Mouse (Mus musculus) cerebellum, adult 18-20 months (tissue): Measurements from ENCODE around the gene Fntb.

Source experiments
- DNase-seq, 2 experiments: peaks; one replicate each; pipeline ENCODE4 v3.0.0; 2021

Gene Fntb

DNA sequence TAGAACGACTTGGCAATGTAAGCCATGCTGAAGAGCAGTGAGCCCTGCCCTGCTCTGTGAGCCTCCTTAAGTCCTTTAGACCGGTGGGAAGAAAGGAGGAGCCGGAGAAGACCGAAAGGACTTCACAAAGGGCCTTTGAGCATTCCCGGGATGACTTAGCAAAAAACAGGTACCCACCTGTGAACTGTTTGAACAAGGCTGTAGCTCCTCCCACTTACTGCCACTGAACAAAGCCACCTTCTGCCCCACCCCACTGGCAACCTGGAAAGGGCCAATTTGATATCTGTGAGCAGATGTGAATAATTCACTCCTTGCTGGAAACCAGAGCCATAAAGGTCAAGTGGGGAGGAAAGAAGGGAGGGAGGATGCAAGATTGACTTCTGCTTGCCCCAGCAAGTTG lies 30.0 kb downstream of the Fntb start, which contains the start of gene Gpx2:
Gpx2 (minus strand) TSS at position 205 of the 400 bp plus-strand sequence.
- DNase-seq = no peak

DNA sequence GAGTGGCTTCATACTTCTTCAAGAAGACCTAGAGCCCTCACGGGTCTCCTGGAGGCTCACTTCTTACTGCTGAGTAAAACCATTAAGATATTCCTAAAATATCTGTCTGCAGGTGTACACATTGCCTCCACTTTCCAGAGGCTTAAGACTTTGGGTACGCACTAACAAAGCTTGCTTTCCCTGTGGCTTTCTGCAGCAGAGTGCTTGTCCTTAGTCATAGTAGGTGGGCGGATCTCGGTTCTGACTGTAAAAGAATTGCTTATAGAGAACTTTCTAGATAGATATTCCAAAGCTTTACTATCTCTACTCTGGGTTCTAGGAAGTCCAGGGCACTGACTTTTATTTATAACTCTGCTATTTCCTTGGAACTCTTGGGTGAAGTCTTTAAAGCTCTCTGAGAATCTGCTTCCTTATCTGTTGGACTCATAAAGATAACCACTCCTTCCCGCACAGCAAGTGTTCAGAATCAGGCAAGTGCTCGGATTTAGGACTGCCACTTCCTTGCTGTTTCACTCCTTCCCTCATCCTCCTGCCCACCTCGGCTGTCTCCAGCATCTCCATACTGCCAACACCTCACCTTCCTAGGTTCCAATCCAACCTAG lies 31.6 kb downstream of the Fntb start:
- DNase-seq = no peak

DNA sequence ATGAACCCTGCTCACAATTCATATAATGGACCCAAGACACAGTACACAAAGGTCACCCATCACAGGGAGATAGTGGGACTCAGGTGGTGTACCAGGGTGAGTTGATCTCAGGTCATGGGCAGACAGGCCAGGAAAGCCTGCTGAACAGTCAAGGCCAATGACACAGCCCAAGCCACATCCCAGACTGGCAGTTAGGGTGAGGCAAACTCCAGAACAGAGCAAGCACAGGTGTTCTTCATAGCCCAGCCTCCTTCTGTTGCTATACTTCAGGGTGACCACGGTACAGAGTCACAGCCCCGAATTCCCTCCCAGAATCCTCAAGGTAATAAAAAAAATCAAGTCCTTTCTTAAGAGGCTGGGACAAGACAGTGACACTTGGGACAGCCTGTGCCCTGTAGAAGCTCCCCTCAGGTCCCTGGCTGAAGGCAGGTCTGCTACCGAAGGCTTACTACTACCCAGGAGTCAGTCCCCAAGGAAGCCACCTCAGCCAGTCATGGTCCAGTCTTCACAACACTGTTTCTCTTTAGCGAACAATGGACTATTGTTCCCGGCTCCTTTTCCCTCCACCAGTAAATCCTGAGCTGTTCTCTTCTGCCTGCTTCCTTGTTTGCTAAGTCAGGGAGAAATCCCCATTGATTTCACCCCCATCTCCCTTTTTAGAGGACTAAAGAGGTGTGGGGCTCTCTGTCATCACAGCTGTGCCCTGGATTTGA lies 32.8 kb downstream of the Fntb start:
- DNase-seq = no peak

DNA sequence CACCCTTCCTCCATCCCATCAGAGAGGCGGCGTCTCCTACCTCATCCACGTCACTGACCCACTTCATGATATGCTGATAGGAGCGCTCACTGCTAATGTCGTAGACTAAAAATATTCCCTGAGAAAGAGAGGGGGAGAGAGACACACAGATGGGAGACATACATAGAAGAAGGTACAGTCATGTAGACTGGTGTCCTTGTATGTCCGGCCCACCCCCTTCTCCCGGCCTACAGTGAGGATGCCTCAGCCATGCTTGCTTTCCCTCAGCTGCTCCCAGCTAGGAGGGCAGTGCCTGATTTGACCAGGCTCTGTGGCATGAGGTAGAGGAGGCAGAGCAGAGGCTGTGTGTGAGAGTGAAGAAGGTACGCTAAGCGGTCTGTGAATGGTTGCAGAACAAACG lies 37.6 kb downstream of the Fntb start:
- DNase-seq = no peak

DNA sequence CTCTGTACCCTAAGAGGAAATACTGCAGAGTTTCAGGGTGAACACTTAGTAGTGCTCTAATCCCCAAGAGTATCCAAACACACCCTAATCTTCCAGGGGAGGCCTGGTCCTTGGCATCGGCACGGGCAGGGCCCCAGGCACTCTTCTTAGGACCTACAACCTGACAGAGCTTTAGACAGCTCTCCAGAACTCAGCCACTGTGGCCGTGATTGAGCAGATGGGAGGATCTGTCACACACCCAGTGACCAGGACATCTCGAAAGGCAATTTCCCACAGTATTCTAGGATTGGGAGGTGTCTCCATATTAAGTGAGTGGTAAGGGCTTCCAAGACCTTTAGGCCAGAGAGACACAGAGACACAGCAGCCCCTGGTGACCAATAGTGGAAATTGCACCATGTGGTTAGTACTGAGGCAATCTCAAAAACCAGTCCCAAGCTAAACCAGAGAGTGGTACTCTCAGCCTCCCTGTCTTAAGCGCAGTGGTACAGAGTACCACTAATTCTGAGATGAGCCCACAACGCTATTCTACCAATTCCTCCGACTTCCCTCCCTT lies 38.4 kb downstream of the Fntb start:
- peak; percentile 75 to 76 for DNase-seq

- peak; percentile 98 to 99 for DNase-seq
Measured at GRCm38 (mm10) chr12:76805056-76805811, 39.8 kb downstream of the Fntb start.

- no peak for DNase-seq
Measured at GRCm38 (mm10) chr12:76807796-76808195, 42.4 kb downstream of the Fntb start.

GRCm38 (mm10) chr12:76810491-76810890 lies 45.1 kb downstream of the Fntb start:
- peak in 1 of 2 experiments; percentile 44 for DNase-seq

- peak; percentile 65 to 73 for DNase-seq
Measured at GRCm38 (mm10) chr12:76811006-76811405, 45.6 kb downstream of the Fntb start.

GRCm38 (mm10) chr12:76813543-76813942 lies 48.2 kb downstream of the Fntb start:
- no peak for DNase-seq

DNA sequence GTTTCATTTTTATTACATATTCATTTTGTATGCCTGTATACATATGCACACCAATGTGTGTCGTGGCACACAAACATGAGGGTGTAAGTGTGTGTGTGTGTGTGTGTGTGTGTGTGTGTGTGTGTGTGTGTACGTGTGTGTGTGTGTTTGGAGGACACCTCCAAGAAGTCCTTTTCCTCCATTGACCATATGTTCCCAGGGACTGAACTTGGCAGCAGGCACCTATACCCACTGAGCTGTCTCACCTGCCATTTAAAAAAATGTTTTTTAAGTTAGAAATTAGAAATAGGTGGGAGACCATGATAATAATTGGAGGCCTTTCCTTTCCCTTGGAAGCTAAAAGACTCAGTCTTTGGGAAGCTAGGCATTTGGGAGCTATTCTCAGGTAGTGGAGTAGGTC lies 48.7 kb downstream of the Fntb start:
- peak; percentile 52 for DNase-seq

- DNase-seq = no peak
Measured at GRCm38 (mm10) chr12:76816720-76817119, 51.3 kb downstream of the Fntb start.

DNA sequence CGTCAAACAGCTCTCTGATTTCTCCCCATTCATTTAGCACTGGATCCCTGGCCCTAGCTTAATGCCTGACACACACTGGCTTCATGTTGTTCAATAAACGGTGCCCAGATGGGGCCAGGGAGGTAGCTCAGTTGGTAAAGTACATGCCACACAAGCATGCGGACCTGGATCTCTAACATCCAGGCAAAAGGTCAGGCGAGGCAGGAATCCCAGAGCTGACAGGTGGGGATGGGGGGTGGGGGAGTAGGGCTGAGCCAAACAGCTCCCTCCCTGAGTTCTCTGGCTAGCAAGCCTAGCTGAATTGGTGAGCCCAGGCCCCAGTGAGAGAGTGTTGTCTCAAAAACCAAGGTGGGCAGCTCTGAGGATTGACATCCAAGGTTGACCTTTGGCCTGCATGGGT lies 51.8 kb downstream of the Fntb start:
- peak; percentile 58 to 62 for DNase-seq

DNA sequence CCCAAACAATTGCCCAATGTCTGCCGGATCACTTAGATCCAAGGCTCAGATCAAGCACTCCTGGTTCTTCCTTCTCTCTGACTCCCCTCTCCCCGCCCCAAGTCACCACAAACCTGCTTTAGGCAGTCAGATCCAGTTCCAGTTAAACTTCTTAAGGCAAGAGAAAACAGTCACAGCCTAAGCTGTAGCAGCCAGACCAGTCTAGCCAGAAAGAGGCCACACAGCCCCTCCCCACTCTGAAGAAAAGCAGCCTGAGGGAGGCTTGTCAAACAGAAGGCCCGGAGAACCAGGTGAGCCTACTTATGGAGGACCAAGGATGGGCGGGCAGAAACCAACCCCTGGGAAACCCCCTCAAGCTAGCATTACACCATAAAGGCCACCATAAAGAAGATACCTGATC lies 52.7 kb downstream of the Fntb start:
- no peak for DNase-seq

DNA sequence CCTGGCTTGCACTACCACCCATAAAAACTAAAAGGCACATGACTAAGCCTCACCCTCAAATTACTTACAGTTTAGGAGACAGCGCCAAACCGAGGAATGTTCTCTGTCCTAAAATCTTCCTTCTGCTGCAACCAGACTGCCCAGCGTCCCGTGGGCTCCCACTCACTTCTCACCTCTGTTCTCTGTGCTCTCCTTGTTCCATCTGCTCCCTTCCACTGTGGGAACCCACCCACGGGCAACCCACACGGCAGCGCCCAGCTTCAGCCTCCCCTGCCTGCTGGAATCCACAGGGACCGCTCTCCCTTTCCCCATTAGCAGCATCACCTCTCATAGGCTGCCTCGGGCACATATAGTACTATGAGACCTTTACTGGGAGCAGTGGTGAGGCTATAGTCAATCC lies 53.5 kb downstream of the Fntb start:
- DNase-seq = peak in 1 of 2 experiments; percentile 35

- no peak for DNase-seq
Measured at GRCm38 (mm10) chr12:76819816-76820215, 54.4 kb downstream of the Fntb start.

DNA sequence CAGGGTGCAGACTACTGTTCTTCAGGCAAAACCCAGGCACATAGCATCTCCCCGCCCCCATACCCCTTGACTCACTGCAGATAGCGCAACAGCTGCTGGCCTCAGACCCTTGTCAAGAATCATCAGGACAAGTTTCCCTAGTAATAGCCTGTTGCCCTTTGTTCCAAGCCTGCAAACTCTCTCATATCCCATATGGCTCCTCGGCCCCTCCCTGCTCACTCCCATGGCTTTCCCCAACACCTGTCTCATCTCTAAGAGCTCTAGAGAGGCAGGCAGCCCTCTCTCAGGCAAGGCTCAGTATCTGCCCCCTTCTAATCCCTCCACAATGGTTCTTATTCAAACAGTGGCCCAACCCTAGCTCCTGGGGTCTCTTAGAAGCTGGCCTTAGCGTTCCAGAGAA lies 55.2 kb downstream of the Fntb start:
- DNase-seq = peak; percentile 52 to 71

DNA sequence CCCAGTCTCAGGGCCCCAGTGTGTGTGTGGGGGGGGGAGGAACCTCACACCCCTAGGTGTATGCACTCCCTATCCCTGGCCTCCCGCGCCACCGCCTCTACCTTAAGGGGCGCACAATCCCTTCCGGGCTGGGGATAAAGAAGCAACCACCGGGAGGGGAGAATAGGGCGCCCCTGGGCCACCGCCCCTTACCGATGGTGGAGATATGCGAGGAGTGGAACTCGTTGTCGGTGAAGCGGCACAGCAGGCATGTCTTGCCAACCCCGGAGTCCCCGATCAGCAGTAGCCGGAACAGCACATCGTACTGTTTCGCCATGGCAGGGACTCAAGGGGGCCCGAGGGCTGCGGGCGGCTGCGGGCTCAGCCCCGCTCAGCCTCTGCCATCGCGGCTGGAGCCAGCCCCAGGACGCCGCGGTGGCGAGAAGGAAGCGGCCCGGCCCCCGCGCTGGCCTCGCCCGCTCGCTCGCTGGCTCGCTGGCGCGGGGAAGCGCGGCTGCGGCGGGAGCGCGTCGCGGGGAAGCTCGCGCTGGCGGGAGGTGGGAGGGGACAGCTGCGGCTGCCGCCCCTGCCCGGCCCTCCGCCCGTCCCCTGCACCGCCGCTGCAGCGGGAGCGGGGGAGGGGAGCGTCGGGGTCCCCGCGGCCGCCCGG lies 56.7 kb downstream of the Fntb start:
- DNase-seq = peak; percentile 58 to 75

DNA sequence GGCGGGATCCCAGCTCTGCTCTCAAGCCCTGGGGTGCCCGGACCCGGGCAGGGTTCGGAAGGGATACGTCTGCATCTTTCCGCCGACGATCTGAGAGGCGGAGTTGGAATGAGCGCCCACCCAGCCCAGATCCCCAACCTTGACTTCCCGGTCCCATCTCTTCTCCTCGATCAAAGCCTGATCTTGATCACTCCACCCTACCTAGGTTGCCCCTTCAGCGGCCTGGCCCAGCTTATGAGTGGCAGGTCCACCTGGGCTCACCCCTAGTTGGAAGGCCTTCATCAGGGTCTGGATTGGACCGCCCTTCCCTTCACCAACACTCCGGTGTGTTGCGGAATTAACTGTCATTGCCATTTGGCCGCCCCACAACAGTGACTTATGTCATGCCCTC lies 57.3 kb downstream of the Fntb start, which contains the start of gene Rab15:
Rab15 (minus strand) TSS at position 258 of the 391 bp plus-strand sequence.
- peak in 1 of 2 experiments; percentile 52 for DNase-seq

- no peak for DNase-seq
Measured at GRCm38 (mm10) chr12:76825283-76825682, 59.9 kb downstream of the Fntb start.

DNA sequence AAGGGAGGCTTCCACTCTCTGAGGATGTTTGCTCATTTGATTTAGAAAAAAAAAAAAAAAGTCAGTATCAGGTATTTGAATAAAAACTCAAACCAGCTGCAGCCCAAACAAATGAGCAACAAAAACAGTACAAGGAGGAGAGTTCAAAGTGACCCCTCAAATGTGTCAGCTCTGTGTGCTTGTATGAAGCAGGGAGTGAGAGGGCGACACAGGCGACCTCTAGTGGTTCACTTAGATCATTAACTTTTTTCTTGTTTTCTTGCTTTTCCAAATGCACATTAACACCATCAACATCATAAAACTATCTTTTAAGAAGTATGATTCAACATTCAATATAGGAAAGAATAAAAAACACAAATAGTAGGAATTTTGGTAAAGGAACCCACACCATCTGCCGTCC lies 67.3 kb downstream of the Fntb start:
- DNase-seq = peak; percentile 49 to 60

DNA sequence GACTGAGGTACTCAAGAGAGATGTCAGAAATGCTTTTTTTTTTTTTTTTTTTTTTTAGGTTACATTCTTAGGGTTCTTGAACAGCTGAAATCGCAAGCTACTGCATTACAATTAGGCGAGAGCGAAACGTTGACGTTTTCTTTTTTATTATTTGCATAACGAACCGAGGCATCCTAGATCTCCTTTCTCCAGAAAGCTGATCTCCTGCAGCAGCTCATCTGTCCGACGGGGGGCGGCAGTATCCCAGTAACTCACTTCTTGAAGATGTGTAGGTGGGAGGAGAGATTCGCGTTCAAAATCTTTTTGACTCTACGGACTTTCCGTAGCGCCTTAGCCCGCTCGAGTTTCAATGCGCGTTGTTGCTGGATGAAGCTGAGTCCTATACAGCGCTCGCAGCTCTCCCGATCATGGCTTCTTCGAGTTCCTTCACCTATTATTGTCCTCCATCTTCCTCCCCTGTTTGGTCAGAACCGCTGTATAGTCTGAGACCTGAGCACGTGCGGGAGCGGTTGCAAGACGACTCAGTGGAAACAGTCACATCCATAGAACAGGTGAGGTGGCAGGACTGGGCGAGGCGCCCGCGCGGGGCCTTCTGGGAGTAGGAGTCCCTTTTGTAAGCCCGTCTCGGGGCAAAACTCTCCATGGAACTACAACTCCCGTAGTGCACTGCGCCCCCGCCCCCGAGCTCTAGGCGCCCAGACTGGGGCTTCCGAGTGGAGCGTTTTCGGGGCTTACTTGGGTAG lies 71.9 kb downstream of the Fntb start:
- peak; percentile 99 for DNase-seq
